Mouse (Mus musculus): ENCODE measurements around the gene Gm10271. TPM values are rescaled to one million over a fixed set of nuclear protein-coding genes. Genes with fewer than 3 reads are reported as not detected.

Gene Gm10271
- not detected in 2 replicates for polyA plus RNA-seq (2012)

GRCm38 (mm10) chr10:116972509-116972908 lies at the start of gene Gm10271:
Gene Gm10271, minus strand, starts transcription at chr10:116972609.
- TF ChIP-seq GATA1 (IDR thresholded peaks at IDR 0.05; ENCODE audit: low read length), result no peak

GRCm38 (mm10) chr10:117021020-117021754 lies 48.8 kb upstream of the Gm10271 start:
- no peak for TF ChIP-seq GATA1 (IDR thresholded peaks at IDR 0.05; ENCODE audit: low read length)

GRCm38 (mm10) chr10:117018281-117018840 lies 46.0 kb upstream of the Gm10271 start:
- TF ChIP-seq GATA1 (IDR thresholded peaks at IDR 0.05; ENCODE audit: low read length), result no peak

GRCm38 (mm10) chr10:117014565-117014964 lies 42.2 kb upstream of the Gm10271 start:
- TF ChIP-seq GATA1 (IDR thresholded peaks at IDR 0.05; ENCODE audit: low read length), result no peak

- no peak for TF ChIP-seq GATA1 (IDR thresholded peaks at IDR 0.05; ENCODE audit: low read length)
Measured at GRCm38 (mm10) chr10:117013689-117014390, 41.4 kb upstream of the Gm10271 start.

GRCm38 (mm10) chr10:117011047-117011446 lies 38.6 kb upstream of the Gm10271 start:
- TF ChIP-seq GATA1 (IDR thresholded peaks at IDR 0.05; ENCODE audit: low read length), result no peak

GRCm38 (mm10) chr10:117009691-117010090 lies 37.3 kb upstream of the Gm10271 start:
- TF ChIP-seq GATA1 (IDR thresholded peaks at IDR 0.05; ENCODE audit: low read length), result no peak

GRCm38 (mm10) chr10:117005707-117006464 lies 33.5 kb upstream of the Gm10271 start:
- no peak for TF ChIP-seq GATA1 (IDR thresholded peaks at IDR 0.05; ENCODE audit: low read length)

GRCm38 (mm10) chr10:117004695-117005094 lies 32.3 kb upstream of the Gm10271 start:
- TF ChIP-seq GATA1 (IDR thresholded peaks at IDR 0.05; ENCODE audit: low read length), result no peak

- no peak for TF ChIP-seq GATA1 (IDR thresholded peaks at IDR 0.05; ENCODE audit: low read length)
Measured at GRCm38 (mm10) chr10:117000975-117001374, 28.6 kb upstream of the Gm10271 start.

GRCm38 (mm10) chr10:116998716-116999455 lies 26.5 kb upstream of the Gm10271 start:
- TF ChIP-seq GATA1 (IDR thresholded peaks at IDR 0.05; ENCODE audit: low read length), result no peak

- TF ChIP-seq GATA1 (IDR thresholded peaks at IDR 0.05; ENCODE audit: low read length), result no peak
Measured at GRCm38 (mm10) chr10:116996236-116996600, 23.8 kb upstream of the Gm10271 start.

- TF ChIP-seq GATA1 (IDR thresholded peaks at IDR 0.05; ENCODE audit: low read length), result no peak
Measured at GRCm38 (mm10) chr10:116995584-116996235, 23.3 kb upstream of the Gm10271 start.

- TF ChIP-seq GATA1 (IDR thresholded peaks at IDR 0.05; ENCODE audit: low read length), result no peak
Measured at GRCm38 (mm10) chr10:116995162-116995561, 22.8 kb upstream of the Gm10271 start.

GRCm38 (mm10) chr10:116993971-116994370 lies 21.6 kb upstream of the Gm10271 start:
- TF ChIP-seq GATA1 (IDR thresholded peaks at IDR 0.05; ENCODE audit: low read length), result no peak

Measured in G1E-ER4 (cell line).